Mouse (Mus musculus) neural tube, embryonic 11.5 days (tissue): ENCODE data around the gene Fkrp. TPM values are rescaled to one million over a fixed set of nuclear protein-coding genes. Genes with fewer than 3 reads are reported as not detected.

ENCODE experiments used
- ATAC-seq: fragments of 200-750 bp; cut with Nextera tagmentation; 2 replicates; pipeline ENCODE4 v1.8.0; 2017; ENCODE audit warnings: moderate number of reproducible peaks, mild to moderate bottlenecking, moderate TSS enrichment, moderate library complexity; ENCODE audit not compliant: insufficient read depth, low FRiP score, low TSS enrichment
- DNase-seq: peaks from one replicate; pipeline ENCODE4 v3.0.0-alpha.2; 2015; ENCODE audit warnings: low spot score
- H3K27ac ChIP-seq: fragments of 300-500 bp; sonication (generic); 2 replicates; pipeline ENCODE4 v1.5.1; 2014; ENCODE audit warnings: low read depth, mild to moderate bottlenecking, low read length
- H3K27me3 ChIP-seq: fragments of 300-500 bp; sonication (generic); 2 replicates; pipeline ENCODE4 v1.6.1; 2014; ENCODE audit warnings: mild to moderate bottlenecking, low read length, mixed read lengths; ENCODE audit not compliant: control insufficient read depth, insufficient read depth
- H3K36me3 ChIP-seq: fragments of 300-500 bp; sonication (generic); 2 replicates; pipeline ENCODE4 v1.6.1; 2014; ENCODE audit warnings: mild to moderate bottlenecking, low read length, moderate library complexity, mixed read lengths; ENCODE audit not compliant: control insufficient read depth, insufficient read depth
- H3K4me1 ChIP-seq: fragments of 300-500 bp; sonication (generic); 2 replicates; pipeline ENCODE4 v1.6.1; 2014; ENCODE audit warnings: low read length, mixed read lengths; ENCODE audit not compliant: control insufficient read depth, insufficient read depth
- H3K4me2 ChIP-seq: fragments of 300-500 bp; sonication (generic); 2 replicates; pipeline ENCODE4 v1.6.1; 2014; ENCODE audit warnings: low read depth, mild to moderate bottlenecking, moderate library complexity
- H3K4me3 ChIP-seq: fragments of 300-500 bp; sonication (generic); 2 replicates; pipeline ENCODE4 v1.5.1; 2014; ENCODE audit warnings: low read depth, low read length
- H3K9ac ChIP-seq: fragments of 300-500 bp; sonication (generic); 2 replicates; pipeline ENCODE4 v1.6.1; 2014; ENCODE audit warnings: mild to moderate bottlenecking, low read length
- H3K9me3 ChIP-seq: fragments of 300-500 bp; sonication (generic); 2 replicates; pipeline ENCODE4 v1.6.1; 2016; ENCODE audit warnings: low read length; ENCODE audit not compliant: control insufficient read depth
- WGBS: fragments of 180-500 bp; shearing (Covaris S2); extraction: QIAGEN DNeasy Blood & Tissue Kit; methylation state at CpG from one replicate; pipeline ENCODE4 v1.1.7; 2014; 5-methylcytosine and 5-hydroxymethylcytosine counted together
- polyA plus RNA-seq: library from polyadenylated mRNA; unstranded; fragments of >200 nt; fragmentation: Nextera tagmentation; extraction: Ambion mirVana; gene quantifications from 2 replicates; pipeline ENCODE4 v1.2.1, GENCODE M21; 2014

Fkrp gene
- polyA plus RNA-seq, 1 experiment from 2014 or later = 24.4 TPM

DNA sequence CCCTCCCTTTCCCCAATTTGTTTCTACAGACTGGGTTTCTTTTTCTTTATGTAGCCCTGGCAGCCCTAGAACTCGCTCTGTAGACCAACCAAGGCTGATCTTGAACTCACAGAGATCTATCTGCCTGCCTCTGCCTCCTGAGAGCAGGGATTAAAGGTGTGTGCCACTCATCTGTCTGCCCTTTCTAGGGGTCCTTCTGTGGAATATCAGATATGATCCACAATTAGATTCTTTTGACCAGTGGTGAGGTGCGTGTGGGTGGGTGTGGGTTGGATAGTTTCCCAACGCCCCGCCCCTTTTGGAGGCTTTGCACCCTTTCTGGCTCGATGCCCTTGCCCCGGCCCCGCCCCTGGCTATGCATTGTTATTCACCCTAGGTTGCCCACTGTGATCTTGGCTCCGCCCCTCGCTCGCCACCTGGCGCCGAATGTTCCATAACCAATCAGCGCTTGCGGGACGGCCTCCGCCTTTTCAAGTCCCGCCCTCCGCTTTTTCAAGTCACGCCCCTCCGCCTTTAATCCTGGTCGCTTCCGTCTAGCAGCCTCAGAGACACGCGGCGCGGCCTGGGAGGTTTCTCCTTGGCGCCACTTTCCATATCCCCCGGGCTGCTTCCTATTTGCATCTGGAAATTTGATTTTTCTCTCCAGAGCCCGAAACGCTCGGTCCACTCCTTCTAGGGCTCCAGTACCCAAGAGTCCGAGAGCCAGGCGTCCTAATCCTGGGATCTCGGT, 35.5 kb downstream of the Fkrp start, which contains the start of gene Slc1a5:
Gene Slc1a5, plus strand, starts transcription at position 516 of the 730 bp plus-strand sequence.
- DNase-seq (peak; percentile 93), ATAC-seq (peak; percentile 85)
- H3K27me3 ChIP-seq = no peaks in the 10 kb centered on the region
- peaks cover 17% of the 10 kb centered on the region; the same call in 1 of the 2 replicates for H3K4me1 ChIP-seq
- H3K36me3 ChIP-seq = no peaks in the 10 kb centered on the region
- H3K9me3 ChIP-seq = no peaks in the 10 kb centered on the region
- H3K4me3 ChIP-seq = peak within 1 kb of the TSS; percentile 47
- peak within 1 kb of the TSS; percentile 65 for H3K4me2 ChIP-seq
- H3K27ac ChIP-seq = no peak within 1 kb of the TSS
- 3% methylated on average over 34 of the region's 34 CpGs for WGBS
- peak within 1 kb of the TSS; percentile 32 for H3K9ac ChIP-seq

- Histone ChIP-seq H3K4me2 (no peak overlapping the region), H3K36me3 (no peaks in the 10 kb centered on the region), H3K27ac (no peak overlapping the region), H3K4me3 (no peak overlapping the region), H3K9me3 (no peaks in the 10 kb centered on the region), H3K27me3 (no peaks in the 10 kb centered on the region), H3K9ac (no peak overlapping the region), H3K4me1 (peaks cover 17% of the 10 kb centered on the region; the same call in 1 of the 2 replicates)
- no peak for DNase-seq
- WGBS = 78% methylated on average over 5 of the region's 5 CpGs
- ATAC-seq = no peak
These were observed 36.5 kb downstream of the Fkrp start for GRCm38 (mm10) chr7:16780076-16780475.

DNA sequence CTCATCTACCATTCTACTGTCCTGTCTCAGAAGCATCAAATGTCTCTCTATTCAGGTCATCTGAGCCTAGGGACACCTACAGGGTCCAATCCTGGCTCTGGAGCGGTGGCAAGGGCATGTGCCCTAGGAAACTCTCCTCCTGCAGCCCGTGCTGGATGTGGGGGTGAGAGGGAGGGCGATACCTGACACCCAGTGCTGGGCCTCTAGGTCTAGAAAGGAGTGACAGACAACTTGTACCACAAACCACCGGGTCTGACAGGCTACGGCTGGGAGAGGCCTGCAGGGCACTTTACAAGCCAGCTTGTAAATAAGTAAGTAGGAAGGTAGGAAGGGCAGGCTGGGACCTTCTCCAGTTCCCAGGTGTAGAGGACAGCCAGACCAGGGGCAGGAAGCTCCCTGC, 40.6 kb downstream of the Fkrp start:
- H3K27me3 ChIP-seq = no peaks in the 10 kb centered on the region
- WGBS = 41% methylated on average over 5 of the region's 5 CpGs
- no peak overlapping the region for H3K4me2 ChIP-seq
- no peaks in the 10 kb centered on the region for H3K9me3 ChIP-seq
- DNase-seq (no peak), ATAC-seq (no peak)
- no peak overlapping the region for H3K27ac ChIP-seq
- no peaks in the 10 kb centered on the region for H3K4me1 ChIP-seq
- H3K9ac ChIP-seq = no peak overlapping the region
- no peaks in the 10 kb centered on the region for H3K36me3 ChIP-seq
- no peak overlapping the region for H3K4me3 ChIP-seq

GRCm38 (mm10) chr7:16766443-16766842, 50.1 kb downstream of the Fkrp start:
- ATAC-seq = no peak
- Histone ChIP-seq H3K9me3 (no peaks in the 10 kb centered on the region; the same call in 1 of the 2 replicates), H3K27me3 (no peaks in the 10 kb centered on the region), H3K4me1 (no peaks in the 10 kb centered on the region), H3K4me3 (no peak overlapping the region), H3K4me2 (no peak overlapping the region), H3K27ac (no peak overlapping the region), H3K9ac (no peak overlapping the region), H3K36me3 (no peaks in the 10 kb centered on the region)
- 8% methylated on average over 2 of the region's 2 CpGs for WGBS
- no peak for DNase-seq

- Histone ChIP-seq H3K36me3 (no peaks in the 10 kb centered on the region), H3K9me3 (no peaks in the 10 kb centered on the region), H3K4me3 (no peak overlapping the region), H3K27ac (no peak overlapping the region), H3K27me3 (no peaks in the 10 kb centered on the region), H3K9ac (no peak overlapping the region), H3K4me2 (no peak overlapping the region), H3K4me1 (no peaks in the 10 kb centered on the region)
- ATAC-seq = no peak
- 86% methylated on average over 7 of the region's 7 CpGs for WGBS
- no peak for DNase-seq
These were observed 52.9 kb downstream of the Fkrp start for GRCm38 (mm10) chr7:16763463-16764218.

DNA sequence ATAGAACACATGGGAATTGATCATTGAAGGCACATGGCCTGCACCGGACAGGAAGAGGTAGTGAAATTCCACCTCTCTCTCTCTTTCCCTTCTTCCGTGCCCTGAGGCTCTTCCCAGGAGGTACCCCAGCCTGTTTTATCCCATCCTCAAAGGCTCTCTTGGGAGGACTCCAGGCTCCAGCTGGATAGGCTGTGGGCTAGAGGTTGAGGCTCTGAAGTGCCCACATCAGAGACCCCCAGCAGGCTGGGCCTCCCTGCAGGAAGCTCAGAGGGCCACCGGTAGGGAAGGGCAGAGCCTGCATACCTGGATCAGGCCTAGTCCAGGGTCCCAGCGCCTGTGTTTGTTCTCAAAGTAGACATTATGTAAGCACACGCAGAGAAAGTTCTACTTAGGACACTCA, 54.9 kb downstream of the Fkrp start:
- Histone ChIP-seq H3K4me2 (no peak overlapping the region), H3K9me3 (no peaks in the 10 kb centered on the region), H3K4me1 (no peaks in the 10 kb centered on the region), H3K27me3 (no peaks in the 10 kb centered on the region), H3K4me3 (no peak overlapping the region), H3K36me3 (no peaks in the 10 kb centered on the region), H3K9ac (no peak overlapping the region), H3K27ac (no peak overlapping the region)
- WGBS = 51% methylated on average over 5 of the region's 5 CpGs
- ATAC-seq (no peak), DNase-seq (no peak)

DNA sequence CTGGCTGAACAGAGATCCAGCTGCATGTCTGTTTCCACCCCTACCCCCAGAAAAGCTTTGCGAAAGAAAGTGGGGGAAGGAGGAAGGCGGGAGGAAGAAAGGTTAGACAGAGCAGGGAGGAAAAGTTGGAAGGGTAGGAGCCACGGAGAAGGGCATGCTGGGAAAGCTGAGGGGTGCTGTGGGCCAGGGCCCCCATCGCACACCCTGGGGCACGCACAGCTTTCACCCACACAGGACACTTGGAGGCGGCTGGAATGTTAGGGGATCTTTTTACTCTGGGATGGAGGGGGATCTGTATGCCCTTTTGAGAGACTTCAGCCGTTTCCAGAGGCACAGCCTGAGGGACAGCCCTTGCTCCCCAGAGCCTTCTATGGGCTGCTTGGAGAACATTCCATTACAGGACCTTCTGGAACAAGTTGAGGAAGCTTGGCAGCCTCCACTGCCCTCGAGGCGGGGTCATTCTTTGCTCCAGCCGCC, 55.5 kb downstream of the Fkrp start:
- no peaks in the 10 kb centered on the region for H3K27me3 ChIP-seq
- H3K36me3 ChIP-seq = no peaks in the 10 kb centered on the region
- no peak overlapping the region for H3K27ac ChIP-seq
- DNase-seq (no peak), ATAC-seq (no peak)
- no peak overlapping the region for H3K4me2 ChIP-seq
- H3K9ac ChIP-seq = no peak overlapping the region
- H3K4me1 ChIP-seq = no peaks in the 10 kb centered on the region
- 52% methylated on average over 9 of the region's 10 CpGs for WGBS
- no peak overlapping the region for H3K4me3 ChIP-seq
- no peaks in the 10 kb centered on the region for H3K9me3 ChIP-seq

DNA sequence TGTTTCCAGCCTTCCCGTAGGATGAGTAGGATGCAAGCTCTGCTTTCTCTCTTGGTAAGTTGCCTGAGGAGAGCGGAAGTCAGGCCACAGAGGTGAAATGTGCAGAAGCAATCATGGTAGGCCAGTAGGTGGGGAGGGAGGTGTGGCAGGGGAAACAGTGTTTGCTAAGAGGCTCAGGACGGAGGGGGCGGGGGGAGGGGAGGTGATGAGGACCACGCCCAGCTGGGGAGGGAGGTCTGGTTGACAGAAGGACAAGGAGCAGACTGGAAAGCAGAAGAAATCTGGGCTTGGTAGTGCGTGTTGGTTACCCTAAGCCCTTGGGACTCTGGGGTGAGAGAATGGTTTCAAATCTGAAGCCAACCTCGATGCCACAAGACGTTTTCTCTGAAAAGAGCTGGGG, 56.2 kb downstream of the Fkrp start:
- no peak overlapping the region for H3K9ac ChIP-seq
- H3K27ac ChIP-seq = no peak overlapping the region
- DNase-seq (no peak), ATAC-seq (no peak)
- H3K9me3 ChIP-seq = no peaks in the 10 kb centered on the region
- no peaks in the 10 kb centered on the region for H3K27me3 ChIP-seq
- no peaks in the 10 kb centered on the region for H3K36me3 ChIP-seq
- 20% methylated on average over 8 of the region's 8 CpGs for WGBS
- H3K4me2 ChIP-seq = no peak overlapping the region
- no peak overlapping the region for H3K4me3 ChIP-seq
- H3K4me1 ChIP-seq = no peaks in the 10 kb centered on the region
